Mouse (Mus musculus) common myeloid progenitor, adult 5-6 weeks (primary cell): ENCODE measurements around the gene Tns4. TPM values are rescaled to one million over a fixed set of nuclear protein-coding genes. Genes with fewer than 3 reads are reported as not detected.
A peak's percentile ranks its signal among the peaks of the same experiment; 100 is the strongest.

Source experiments
- ATAC-seq: replicated peaks from 2 replicates; pipeline ENCODE4 v1.8.0; 2016; ENCODE audit warnings: low read depth, mild to moderate bottlenecking, moderate TSS enrichment, inconsistent platforms; ENCODE audit not compliant: poor library complexity, severe bottlenecking
- total RNA-seq: library from RNA; stranded (forward); fragments of 200-1000, 187-1606 nt; gene quantifications from 2 replicates; pipeline ENCODE4 v1.2.3, GENCODE M21; 2017

Tns4 gene
- total RNA-seq, 1 experiment from 2014 or later = 1.0 TPM

GRCm38 (mm10) chr11:99120524-99121217 lies 31.6 kb upstream of the Tns4 start:
- no peak for ATAC-seq

GRCm38 (mm10) chr11:99118963-99119362 lies 29.9 kb upstream of the Tns4 start:
- ATAC-seq = no peak

- ATAC-seq = no peak
Measured at GRCm38 (mm10) chr11:99118420-99118819, 29.3 kb upstream of the Tns4 start.

GRCm38 (mm10) chr11:99117907-99118306 lies 28.8 kb upstream of the Tns4 start:
- ATAC-seq = no peak

- no peak for ATAC-seq
Measured at GRCm38 (mm10) chr11:99115940-99116339, 26.8 kb upstream of the Tns4 start.

GRCm38 (mm10) chr11:99113111-99113510 lies 24.0 kb upstream of the Tns4 start:
- ATAC-seq = no peak

- no peak for ATAC-seq
Measured at GRCm38 (mm10) chr11:99112700-99113099, 23.6 kb upstream of the Tns4 start.

- ATAC-seq = no peak
Measured at GRCm38 (mm10) chr11:99111631-99112030, 22.5 kb upstream of the Tns4 start.

GRCm38 (mm10) chr11:99111155-99111554 lies 22.0 kb upstream of the Tns4 start:
- ATAC-seq = no peak

GRCm38 (mm10) chr11:99110370-99111110 lies 21.4 kb upstream of the Tns4 start:
- 0 out of 2 replicates have a peak, but pooled peaks have one; percentile 19 for ATAC-seq

- no peak for ATAC-seq
Measured at GRCm38 (mm10) chr11:99108296-99108695, 19.2 kb upstream of the Tns4 start.

GRCm38 (mm10) chr11:99105981-99106726 lies 17.0 kb upstream of the Tns4 start:
- ATAC-seq = 0 out of 2 replicates have a peak, but pooled peaks have one; percentile 5

- peak; percentile 63 for ATAC-seq
Measured at GRCm38 (mm10) chr11:99104609-99105410, 15.7 kb upstream of the Tns4 start.

- ATAC-seq = no peak
Measured at GRCm38 (mm10) chr11:99102575-99103270, 13.6 kb upstream of the Tns4 start.

GRCm38 (mm10) chr11:99101693-99102092 lies 12.6 kb upstream of the Tns4 start:
- ATAC-seq = no peak

GRCm38 (mm10) chr11:99100215-99100614 lies 11.1 kb upstream of the Tns4 start:
- no peak for ATAC-seq

GRCm38 (mm10) chr11:99099516-99099915 lies 10.4 kb upstream of the Tns4 start:
- ATAC-seq = no peak

GRCm38 (mm10) chr11:99098924-99099323 lies 9.8 kb upstream of the Tns4 start:
- ATAC-seq = no peak

GRCm38 (mm10) chr11:99096996-99097774 lies 8.1 kb upstream of the Tns4 start:
- no peak for ATAC-seq
